In genomic region chr15:93629201-93629600, GRCm38 (mm10) we compare ENCODE assay signal across 27 mouse cellular contexts. TPM values are rescaled to one million over a fixed set of nuclear protein-coding genes. Genes with fewer than 3 reads are reported as not detected.
DNase-seq lines count a peak whose midpoint lies in the region; ATAC-seq and TF ChIP-seq lines count a peak whose summit lies in the region.
"Had no signal": no experiment of that assay in that cellular context is flagged by ENCODE, and none has a peak within 500 bp of the region (broad histone marks: within the 10 kb centered on the region; RNA-seq: fewer than 3 reads in every experiment).

No protein-coding gene starts in this region.

- no peak overlapping the region for H3K9ac ChIP-seq in intestine, embryonic 14.5 days (ENCODE audit: low read length)
- H3K9ac ChIP-seq in intestine, embryonic 16.5 days (ENCODE audit: low read depth, low read length), result no peak overlapping the region
- H3K9ac ChIP-seq in lung, postnatal 0 days (replicated peaks; ENCODE audit: low read depth), result no peak overlapping the region
- H3K9ac ChIP-seq in stomach, postnatal 0 days (ENCODE audit: low read length), result no peak overlapping the region
- H3K9ac ChIP-seq in kidney, embryonic 15.5 days, result no peak overlapping the region
- H3K9ac ChIP-seq: embryonic facial prominence, embryonic 12.5 days; forebrain, embryonic 12.5 days; forebrain, embryonic 15.5 days; hindbrain, embryonic 13.5 days had no signal

- H3K4me2 ChIP-seq in intestine, embryonic 14.5 days (ENCODE audit: low read length), result no peak overlapping the region
- H3K4me2 ChIP-seq in intestine, embryonic 16.5 days (ENCODE audit: low read depth, low read length), result no peak overlapping the region
- H3K4me2 ChIP-seq in lung, postnatal 0 days (replicated peaks; ENCODE audit: low read depth, low read length), result peak overlapping the region; percentile 56; the same call in 1 of the 2 replicates
- no peak overlapping the region for H3K4me2 ChIP-seq in stomach, postnatal 0 days (replicated peaks; ENCODE audit: low read depth)
- no peak overlapping the region for H3K4me2 ChIP-seq in kidney, embryonic 15.5 days
- H3K4me2 ChIP-seq: embryonic facial prominence, embryonic 12.5 days; forebrain, embryonic 12.5 days; forebrain, embryonic 15.5 days; hindbrain, embryonic 13.5 days had no signal

- TF ChIP-seq EP300 in lung, postnatal 0 days (IDR thresholded peaks at IDR 0.05), result no peak
- no peak for TF ChIP-seq EP300 in stomach, postnatal 0 days (optimal IDR thresholded peaks at IDR 0.05)

- H3K9me3 ChIP-seq in intestine, embryonic 14.5 days (ENCODE audit: control insufficient read depth, low read length), result no peaks in the 10 kb centered on the region
- no peaks in the 10 kb centered on the region for H3K9me3 ChIP-seq in intestine, embryonic 16.5 days (ENCODE audit: control insufficient read depth, low read length)
- H3K9me3 ChIP-seq in lung, postnatal 0 days (ENCODE audit: low read length), result no peaks in the 10 kb centered on the region
- no peaks in the 10 kb centered on the region for H3K9me3 ChIP-seq in stomach, postnatal 0 days (ENCODE audit: control insufficient read depth, low read length)
- H3K9me3 ChIP-seq in kidney, embryonic 15.5 days (replicated peaks), result no peaks in the 10 kb centered on the region
- H3K9me3 ChIP-seq: embryonic facial prominence, embryonic 12.5 days; forebrain, embryonic 12.5 days; forebrain, embryonic 15.5 days; hindbrain, embryonic 10.5 days; hindbrain, embryonic 13.5 days had no signal

- no peaks in the 10 kb centered on the region; the same call in 1 of the 2 replicates for H3K4me1 ChIP-seq in intestine, embryonic 14.5 days (replicated peaks; ENCODE audit: control insufficient read depth, insufficient read depth, low read length)
- peaks cover 12% of the 10 kb centered on the region for H3K4me1 ChIP-seq in intestine, embryonic 16.5 days (ENCODE audit: control insufficient read depth, insufficient read depth, low read length)
- peaks cover 11% of the 10 kb centered on the region; the same call in 1 of the 2 replicates for H3K4me1 ChIP-seq in lung, postnatal 0 days (ENCODE audit: insufficient read depth, low read depth, low read length)
- no peaks in the 10 kb centered on the region for H3K4me1 ChIP-seq in stomach, postnatal 0 days (replicated peaks; ENCODE audit: control insufficient read depth, insufficient read depth)
- H3K4me1 ChIP-seq in kidney, embryonic 15.5 days, result peaks cover 37% of the 10 kb centered on the region
- H3K4me1 ChIP-seq: forebrain, embryonic 12.5 days; forebrain, embryonic 15.5 days; hindbrain, embryonic 13.5 days had no signal

- no peaks in the 10 kb centered on the region for H3K36me3 ChIP-seq in intestine, embryonic 14.5 days (ENCODE audit: control insufficient read depth, insufficient read depth, low read length)
- no peaks in the 10 kb centered on the region for H3K36me3 ChIP-seq in intestine, embryonic 16.5 days (ENCODE audit: control insufficient read depth, insufficient read depth, low read length)
- H3K36me3 ChIP-seq in lung, postnatal 0 days (ENCODE audit: insufficient read depth, low read length), result no peaks in the 10 kb centered on the region
- H3K36me3 ChIP-seq in stomach, postnatal 0 days (ENCODE audit: control insufficient read depth, insufficient read depth, low read length), result no peaks in the 10 kb centered on the region
- no peaks in the 10 kb centered on the region for H3K36me3 ChIP-seq in kidney, embryonic 15.5 days
- H3K36me3 ChIP-seq: embryonic facial prominence, embryonic 12.5 days; forebrain, embryonic 12.5 days; forebrain, embryonic 15.5 days; G1E; hindbrain, embryonic 10.5 days; hindbrain, embryonic 13.5 days had no signal

- WGBS in intestine, embryonic 14.5 days, result 88% methylated on average over 9 of the region's 9 CpGs
- 86% methylated on average over 9 of the region's 9 CpGs for WGBS in intestine, embryonic 16.5 days
- whole genome bisulfite sequencing in lung, postnatal 0 days, result 80% methylated on average over 9 of the region's 9 CpGs
- WGBS in stomach, postnatal 0 days, result 85% methylated on average over 9 of the region's 9 CpGs
- 88% methylated on average over 9 of the region's 9 CpGs for WGBS in kidney, embryonic 15.5 days

- no peak for ATAC-seq in intestine, embryonic 14.5 days (replicated peaks; ENCODE audit: low FRiP score, low TSS enrichment, low read depth)
- ATAC-seq in intestine, embryonic 16.5 days, result no peak
- no peak for ATAC-seq in lung, postnatal 0 days
- ATAC-seq in stomach, postnatal 0 days (ENCODE audit: low FRiP score, low TSS enrichment), result no peak
- no peak for ATAC-seq in kidney, embryonic 15.5 days (replicated peaks; ENCODE audit: low FRiP score)
- ATAC-seq: forebrain, embryonic 15.5 days; hindbrain, embryonic 16.5 days; Patski had no signal

- H3K27me3 ChIP-seq in intestine, embryonic 14.5 days (replicated peaks; ENCODE audit: control insufficient read depth, insufficient read depth, low read length), result no peaks in the 10 kb centered on the region
- no peaks in the 10 kb centered on the region for H3K27me3 ChIP-seq in intestine, embryonic 16.5 days (replicated peaks; ENCODE audit: control insufficient read depth, insufficient read depth, low read length)
- H3K27me3 ChIP-seq in lung, postnatal 0 days (replicated peaks; ENCODE audit: insufficient read depth, low read length), result no peaks in the 10 kb centered on the region
- H3K27me3 ChIP-seq in stomach, postnatal 0 days (ENCODE audit: control insufficient read depth, insufficient read depth, low read length), result no peaks in the 10 kb centered on the region
- H3K27me3 ChIP-seq in kidney, embryonic 15.5 days, result no peaks in the 10 kb centered on the region
- H3K27me3 ChIP-seq: CH12.LX; embryonic facial prominence, embryonic 12.5 days; forebrain, embryonic 12.5 days; forebrain, embryonic 15.5 days; hindbrain, embryonic 13.5 days; Patski had no signal

- intact Hi-C loops in heart, postnatal 10 days (cut with DNase I), result no loop called here

- DNase-seq in heart, adult 11 months, result peak; percentile 70
- DNase-seq in heart, postnatal 10 days, result no peak
- peak; percentile 38 for DNase-seq in intestine, embryonic 14.5 days (ENCODE audit: low spot score)
- DNase-seq in lung, postnatal 0 days (ENCODE audit: low spot score), result no peak
- no peak for DNase-seq in lung, postnatal 36 days
- peak; percentile 5 for DNase-seq in stomach, postnatal 0 days (ENCODE audit: low spot score)
- DNase-seq: adrenal gland, postnatal 10 days; adrenal gland, postnatal 36 days; B cell, adult 2 months; cerebellum, adult 18-20 months; cerebellum, adult 9-10 months; cerebellum, postnatal 14 days; gastrocnemius, postnatal 25 days; heart, adult 2 months; heart, postnatal 36 days had no signal

- no peak overlapping the region for H3K4me3 ChIP-seq in intestine, embryonic 14.5 days (ENCODE audit: low read depth, low read length)
- no peak overlapping the region for H3K4me3 ChIP-seq in intestine, embryonic 16.5 days (ENCODE audit: low read length)
- no peak overlapping the region for H3K4me3 ChIP-seq in lung, postnatal 0 days (ENCODE audit: low read depth, low read length)
- H3K4me3 ChIP-seq in stomach, postnatal 0 days (ENCODE audit: low read depth, low read length), result no peak overlapping the region
- H3K4me3 ChIP-seq in kidney, embryonic 15.5 days (replicated peaks), result no peak overlapping the region
- H3K4me3 ChIP-seq: embryonic facial prominence, embryonic 12.5 days; erythroblast, embryonic 14.5 days; forebrain, embryonic 12.5 days; forebrain, embryonic 15.5 days; heart, adult 2 months; hindbrain, embryonic 10.5 days; hindbrain, embryonic 13.5 days had no signal

- no peak for TF ChIP-seq CTCF in lung, postnatal 0 days (IDR thresholded peaks at IDR 0.05)
- no peak for TF ChIP-seq CTCF in stomach, postnatal 0 days (IDR thresholded peaks at IDR 0.05; ENCODE audit: low read depth)

- no peak overlapping the region for H3K27ac ChIP-seq in intestine, embryonic 14.5 days (ENCODE audit: low read depth)
- no peak overlapping the region for H3K27ac ChIP-seq in intestine, embryonic 16.5 days (ENCODE audit: low read length)
- H3K27ac ChIP-seq in lung, postnatal 0 days (ENCODE audit: low read length), result peak overlapping the region; percentile 60; the same call in 1 of the 2 replicates
- no peak overlapping the region for H3K27ac ChIP-seq in stomach, postnatal 0 days (replicated peaks)
- no peak overlapping the region for H3K27ac ChIP-seq in kidney, embryonic 15.5 days
- H3K27ac ChIP-seq: embryonic facial prominence, embryonic 12.5 days; forebrain, embryonic 12.5 days; forebrain, embryonic 15.5 days; heart, adult 2 months; hindbrain, embryonic 13.5 days had no signal

RNA-seq across cellular contexts. Expression of gene Prickle1, which starts 33.5 kb away (rescaled TPM):
- total RNA-seq in heart, postnatal 10 days (2021), result 10 to 100 TPM; 24.1 to 36.4 TPM
- polyA plus RNA-seq in intestine, embryonic 14.5 days (2014; fragmentation: Nextera tagmentation; extraction: Ambion mirVana), result 31.0 and 33.4 TPM in 2 replicates
- polyA plus RNA-seq in intestine, embryonic 16.5 days (2015; fragmentation: Nextera tagmentation; extraction: Ambion mirVana), result 18.1 TPM in 2 replicates
- 26.1 and 26.8 TPM in 2 replicates for polyA plus RNA-seq in lung, postnatal 0 days (2015; fragmentation: Nextera tagmentation; extraction: Ambion mirVana)
- 6.5 and 8.1 TPM in 2 replicates for polyA plus RNA-seq in stomach, postnatal 0 days (2015; fragmentation: Nextera tagmentation; extraction: Ambion mirVana)
- polyA plus RNA-seq in kidney, embryonic 15.5 days (2015; fragmentation: Nextera tagmentation; extraction: Ambion mirVana), result 24.3 and 27.0 TPM in 2 replicates
- polyA plus RNA-seq: G1E had no signal

Comparison
In these comparisons a context has a peak if more than half of its experiments do, and no peak if none do; other contexts are left out.
1. DNase-seq: peak in heart, adult 11 months (single experiment), intestine, embryonic 14.5 days (single experiment) and stomach, postnatal 0 days (single experiment); none in heart, postnatal 10 days (0 of 2), lung, postnatal 0 days (single experiment) and lung, postnatal 36 days (single experiment).